Mouse (Mus musculus) left cerebral cortex, adult 18-20 months (tissue): ENCODE measurements around the gene Gm10721. TPM values are rescaled to one million over a fixed set of nuclear protein-coding genes. Genes with fewer than 3 reads are reported as not detected.
A peak's percentile ranks its signal among the peaks of the same experiment; 100 is the strongest.
"Not testable (repeated sequence)": the region's sequence is repeated elsewhere in the genome, so short reads cannot be mapped to it uniquely, and the experiment has no call there.

Source experiments
- DNase-seq, 2 experiments: peaks; one replicate each; pipeline ENCODE4 v3.0.0; 2021 to 2022; ENCODE audit warnings: low spot score in 2 of 2, mixed read lengths in 1 of 2
- long read RNA-seq, 2 experiments: library from polyadenylated mRNA; stranded (forward); transcript quantifications; one replicate each; pipeline ENCODE4 v2.0.0; 2021
- total RNA-seq, 2 experiments: library from RNA; stranded (reverse); gene quantifications; 2 replicates each; pipeline ENCODE4 v1.2.3; 2021

Gm10721 gene
- not detected for total RNA-seq
- long read RNA-seq, experiment 1 = 0 reads
- long read RNA-seq, experiment 2 = 0 reads

GRCm38 (mm10) chr9:3012733-3013279, at the start of gene Gm10721:
Gm10721 (plus strand) TSS chr9:3013140.
- DNase-seq = not testable (repeated sequence)

- DNase-seq = peak in 1 of 2 experiments; percentile 8
These were observed 12.4 kb upstream of the Gm10721 start, which contains the start of gene Gm10722 for GRCm38 (mm10) chr9:3000445-3000972. Gm10722 (plus strand) TSS chr9:3000922.

- DNase-seq = peak; percentile 1 to 6
These were observed 11.9 kb upstream of the Gm10721 start for GRCm38 (mm10) chr9:3001006-3001405.

DNA sequence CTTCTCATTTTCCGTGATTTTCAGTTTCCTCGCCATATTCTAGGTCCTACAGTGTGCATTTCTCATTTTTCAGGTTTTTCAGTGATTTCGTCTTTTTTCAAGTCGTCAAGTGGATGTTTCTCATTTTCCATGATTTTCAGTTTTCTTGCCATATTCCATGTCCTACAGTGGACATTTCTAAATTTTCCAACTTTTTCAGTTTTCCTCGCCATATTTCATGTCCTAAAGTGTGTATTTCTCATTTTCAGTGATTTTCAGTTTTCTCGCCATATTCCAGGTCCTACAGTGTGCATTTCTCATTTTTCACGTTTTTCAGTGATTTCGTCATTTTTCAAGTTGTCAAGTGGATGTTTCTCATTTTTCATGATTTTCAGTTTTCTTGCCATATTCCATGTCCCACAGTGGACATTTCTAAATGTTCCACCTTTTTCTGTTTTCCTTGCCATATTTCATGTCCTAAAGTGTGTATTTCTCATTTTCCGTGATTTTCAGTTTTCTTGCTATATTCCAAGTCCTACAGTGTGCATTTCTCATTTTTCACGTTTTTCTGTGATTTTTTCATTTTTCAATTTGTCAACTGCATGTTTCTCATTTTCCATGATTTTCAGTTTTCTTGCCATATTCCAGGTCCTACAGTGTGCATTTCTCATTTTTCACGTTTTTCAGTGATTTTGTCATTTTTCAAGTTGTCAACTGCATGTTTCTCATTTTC, 10.8 kb upstream of the Gm10721 start:
- peak; percentile 100 for DNase-seq

DNA sequence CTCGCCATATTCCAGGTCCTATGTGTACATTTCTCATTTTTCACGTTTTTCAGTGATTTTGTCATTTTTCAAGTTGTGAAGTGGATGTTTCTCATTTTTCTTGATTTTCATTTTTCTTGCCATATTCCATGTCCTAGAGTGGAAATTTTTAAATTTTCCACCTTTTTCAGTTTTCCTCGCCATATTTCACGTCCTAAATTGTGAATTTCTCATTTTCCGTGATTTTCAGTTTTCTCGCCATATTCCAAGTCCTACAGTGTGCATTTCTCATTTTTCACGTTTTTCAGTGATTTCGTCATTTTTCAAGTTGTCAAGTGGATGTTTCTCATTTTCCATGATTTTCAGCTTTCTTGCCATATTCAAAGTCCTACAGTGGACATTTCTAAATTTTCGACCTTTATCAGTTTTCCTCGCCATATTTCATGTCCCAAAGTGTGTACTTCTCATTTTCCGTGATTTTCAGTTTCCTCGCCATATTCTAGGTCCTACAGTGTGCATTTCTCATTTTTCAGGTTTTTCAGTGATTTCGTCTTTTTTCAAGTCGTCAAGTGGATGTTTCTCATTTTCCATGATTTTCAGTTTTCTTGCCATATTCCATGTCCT, 10.0 kb upstream of the Gm10721 start, which contains the start of gene Gm11168:
Gene Gm11168, plus strand, starts transcription at position 553 of the 603 bp plus-strand sequence.
- not testable (repeated sequence) for DNase-seq

DNA sequence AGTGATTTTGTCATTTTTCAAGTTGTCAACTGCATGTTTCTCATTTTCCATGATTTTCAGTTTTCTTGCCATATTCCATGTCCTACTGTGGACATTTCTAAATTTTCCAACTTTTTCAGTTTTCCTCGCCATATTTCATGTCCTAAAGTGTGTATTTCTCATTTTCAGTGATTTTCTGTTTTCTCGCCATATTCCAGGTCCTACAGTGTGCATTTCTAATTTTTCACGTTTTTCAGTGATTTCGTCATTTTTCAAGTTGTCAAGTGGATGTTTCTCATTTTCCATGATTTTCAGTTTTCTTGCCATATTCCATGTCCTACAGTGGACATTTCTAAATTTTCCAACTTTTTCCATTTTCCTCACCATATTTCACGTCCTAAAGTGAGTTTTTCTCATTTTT, 6.8 kb upstream of the Gm10721 start:
- DNase-seq = not testable (repeated sequence)

GRCm38 (mm10) chr9:3006636-3007035, 6.3 kb upstream of the Gm10721 start:
- DNase-seq = peak; percentile 80 to 95

GRCm38 (mm10) chr9:3007272-3007671, 5.7 kb upstream of the Gm10721 start:
- DNase-seq = not testable (repeated sequence)

DNA sequence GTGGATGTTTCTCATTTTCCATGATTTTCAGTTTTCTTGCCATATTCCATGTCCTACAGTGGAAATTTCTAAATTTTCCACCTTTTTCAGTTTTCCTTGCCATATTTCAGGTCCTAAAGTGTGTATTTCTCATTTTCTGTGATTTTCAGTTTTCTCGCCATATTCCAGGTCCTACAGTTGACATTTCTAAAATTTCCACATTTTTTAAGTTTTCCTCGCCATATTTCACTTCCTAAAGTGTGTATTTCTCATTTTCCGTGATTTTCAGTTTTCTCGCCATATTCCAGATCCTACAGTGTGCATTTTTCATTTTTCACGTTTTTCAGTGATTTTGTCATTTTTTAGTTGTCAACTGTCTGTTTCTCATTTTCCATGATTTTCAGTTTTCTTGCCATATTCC, 3.6 kb upstream of the Gm10721 start:
- DNase-seq = not testable (repeated sequence)

DNA sequence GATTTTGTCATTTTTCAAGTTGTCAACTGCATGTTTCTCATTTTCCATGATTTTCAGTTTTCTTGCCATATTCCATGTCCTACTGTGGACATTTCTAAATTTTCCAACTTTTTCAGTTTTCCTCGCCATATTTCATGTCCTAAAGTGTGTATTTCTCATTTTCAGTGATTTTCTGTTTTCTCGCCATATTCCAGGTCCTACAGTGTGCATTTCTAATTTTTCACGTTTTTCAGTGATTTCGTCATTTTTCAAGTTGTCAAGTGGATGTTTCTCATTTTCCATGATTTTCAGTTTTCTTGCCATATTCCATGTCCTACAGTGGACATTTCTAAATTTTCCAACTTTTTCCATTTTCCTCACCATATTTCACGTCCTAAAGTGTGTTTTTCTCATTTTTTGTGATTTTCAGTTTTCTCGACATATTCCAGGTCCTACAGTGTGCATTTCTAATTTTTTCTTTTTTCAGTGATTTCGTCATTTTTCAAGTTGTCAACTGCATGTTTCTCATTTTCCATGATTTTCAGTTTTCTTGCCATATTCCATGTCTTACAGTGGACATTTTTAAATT, 802 bp upstream of the Gm10721 start:
- DNase-seq = not testable (repeated sequence)

GRCm38 (mm10) chr9:3015354-3015753, 2.4 kb downstream of the Gm10721 start, which contains the start of gene Gm10720:
Gm10720 (plus strand) TSS chr9:3015654.
- not testable (repeated sequence) for DNase-seq

- not testable (repeated sequence) for DNase-seq
These were observed 3.0 kb downstream of the Gm10721 start for GRCm38 (mm10) chr9:3015896-3016295.

GRCm38 (mm10) chr9:3017108-3017507, 4.2 kb downstream of the Gm10721 start, which contains the start of gene Gm10719:
Gm10719 (plus strand) TSS chr9:3017408.
- not testable (repeated sequence) for DNase-seq

GRCm38 (mm10) chr9:3018944-3019343, 6.0 kb downstream of the Gm10721 start:
- peak; percentile 1 to 80 for DNase-seq

DNA sequence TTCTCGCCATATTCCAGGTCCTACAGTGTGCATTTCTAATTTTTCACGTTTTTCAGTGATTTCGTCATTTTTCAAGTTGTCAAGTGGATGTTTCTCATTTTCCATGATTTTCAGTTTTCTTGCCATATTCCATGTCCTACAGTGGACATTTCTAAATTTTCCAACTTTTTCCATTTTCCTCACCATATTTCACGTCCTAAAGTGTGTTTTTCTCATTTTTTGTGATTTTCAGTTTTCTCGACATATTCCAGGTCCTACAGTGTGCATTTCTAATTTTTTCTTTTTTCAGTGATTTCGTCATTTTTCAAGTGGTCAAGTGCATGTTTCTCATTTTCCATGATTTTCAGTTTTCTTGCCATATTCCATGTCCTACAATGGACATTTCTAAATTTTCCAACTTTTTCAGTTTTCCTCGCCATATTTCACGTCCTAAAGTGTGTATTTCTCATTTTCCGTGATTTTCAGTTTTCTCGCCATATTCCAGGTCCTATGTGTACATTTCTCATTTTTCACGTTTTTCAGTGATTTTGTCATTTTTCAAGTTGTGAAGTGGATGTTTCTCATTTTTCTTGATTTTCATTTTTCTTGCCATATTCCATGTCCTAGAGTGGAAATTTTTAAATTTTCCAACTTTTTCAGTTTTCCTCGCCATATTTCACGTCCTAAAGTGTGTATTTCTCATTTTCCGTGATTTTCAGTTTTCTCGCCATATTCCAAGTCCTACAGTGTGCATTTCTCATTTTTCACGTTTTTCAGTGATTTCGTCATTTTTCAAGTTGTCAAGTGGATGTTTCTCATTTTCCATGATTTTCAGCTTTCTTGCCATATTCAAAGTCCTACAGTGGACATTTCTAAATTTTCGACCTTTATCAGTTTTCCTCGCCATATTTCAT, 7.1 kb downstream of the Gm10721 start:
- DNase-seq = peak; percentile 39 to 71

DNA sequence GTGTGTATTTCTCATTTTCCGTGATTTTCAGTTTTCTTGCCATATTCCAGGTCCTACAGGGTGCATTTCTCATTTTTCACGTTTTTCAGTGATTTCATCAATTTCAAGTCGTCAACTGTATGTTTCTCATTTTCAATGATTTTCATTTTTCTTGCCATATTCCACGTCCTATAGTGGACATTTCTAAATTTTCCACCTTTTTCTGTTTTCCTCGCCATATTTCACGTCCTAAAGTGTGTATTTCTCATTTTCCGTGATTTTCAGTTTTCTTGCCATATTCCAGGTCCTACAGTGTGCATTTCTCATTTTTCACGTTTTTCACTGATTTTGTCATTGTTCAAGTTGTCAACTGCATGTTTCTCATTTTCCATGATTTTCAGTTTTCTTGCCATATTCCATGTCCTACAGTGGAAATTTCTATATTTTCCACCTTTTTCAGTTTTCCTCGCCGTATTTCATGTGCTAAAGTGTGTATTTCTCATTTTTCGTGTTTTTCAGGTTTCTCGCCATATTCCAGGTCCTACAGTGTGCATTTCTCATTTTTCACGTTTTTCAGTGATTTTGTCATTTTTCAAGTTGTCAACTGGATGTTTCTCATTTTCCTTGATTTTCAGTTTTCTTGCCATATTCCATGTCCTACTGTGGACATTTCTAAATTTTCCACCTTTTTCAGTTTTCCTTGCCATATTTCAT, 9.5 kb downstream of the Gm10721 start:
- DNase-seq = peak; percentile 63 to 69

GRCm38 (mm10) chr9:3023312-3023984, 10.5 kb downstream of the Gm10721 start, which contains the start of gene Gm10718:
Gm10718 (plus strand) TSS chr9:3023547.
- DNase-seq = peak in 1 of 2 experiments; percentile 2

DNA sequence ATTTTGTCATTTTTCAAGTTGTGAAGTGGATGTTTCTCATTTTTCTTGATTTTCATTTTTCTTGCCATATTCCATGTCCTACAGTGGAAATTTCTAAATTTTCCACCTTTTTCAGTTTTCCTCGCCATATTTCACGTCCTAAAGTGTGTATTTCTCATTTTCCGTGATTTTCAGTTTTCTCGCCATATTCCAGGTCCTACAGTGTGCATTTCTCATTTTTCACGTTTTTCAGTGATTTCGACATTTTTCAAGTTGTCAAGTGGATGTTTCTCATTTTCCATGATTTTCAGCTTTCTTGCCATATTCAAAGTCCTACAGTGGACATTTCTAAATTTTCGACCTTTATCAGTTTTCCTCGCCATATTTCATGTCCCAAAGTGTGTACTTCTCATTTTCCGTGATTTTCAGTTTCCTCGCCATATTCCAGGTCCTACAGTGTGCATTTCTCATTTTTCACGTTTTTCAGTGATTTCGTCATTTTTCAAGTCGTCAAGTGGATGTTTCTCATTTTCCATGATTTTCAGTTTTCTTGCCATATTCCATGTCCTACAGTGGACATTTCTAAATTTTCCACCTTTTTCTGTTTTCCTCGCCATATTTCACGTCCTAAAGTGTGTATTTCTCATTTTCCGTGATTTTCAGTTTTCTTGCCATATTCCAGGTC, 11.2 kb downstream of the Gm10721 start:
- DNase-seq = peak; percentile 61 to 78
